Mouse (Mus musculus) embryo, embryonic 11.5 days (tissue): Measurements from ENCODE around the gene Srpr.

ENCODE experiments used
- DNase-seq: peaks from one replicate; pipeline ENCODE4 v3.0.0-alpha.2; 2012; ENCODE audit warnings: low read depth, low spot score

Gene Srpr

GRCm38 (mm10) chr9:35199772-35200471 is at the start of gene Srpr, which contains the start of gene Tirap:
Gene Srpr (plus strand): TSS chr9:35200175.
Gene Tirap (minus strand): TSS chr9:35200291.
- DNase-seq = peak; percentile 78

- no peak for DNase-seq
These were observed 47.1 kb upstream of the Srpr start for GRCm38 (mm10) chr9:35152923-35153322.

GRCm38 (mm10) chr9:35156002-35156710 is 43.8 kb upstream of the Srpr start:
- no peak for DNase-seq

GRCm38 (mm10) chr9:35156862-35157261 is 43.1 kb upstream of the Srpr start:
- DNase-seq = no peak

- DNase-seq = no peak
These were observed 41.5 kb upstream of the Srpr start for GRCm38 (mm10) chr9:35158477-35158876.

GRCm38 (mm10) chr9:35160662-35161061 is 39.3 kb upstream of the Srpr start:
- no peak for DNase-seq

GRCm38 (mm10) chr9:35161721-35162120 is 38.3 kb upstream of the Srpr start:
- no peak for DNase-seq

GRCm38 (mm10) chr9:35163011-35163690 is 36.8 kb upstream of the Srpr start:
- no peak for DNase-seq

GRCm38 (mm10) chr9:35164142-35164874 is 35.7 kb upstream of the Srpr start:
- no peak for DNase-seq

- peak; percentile 37 for DNase-seq
These were observed 33.7 kb upstream of the Srpr start for GRCm38 (mm10) chr9:35166144-35166797.

GRCm38 (mm10) chr9:35166798-35167635 is 33.0 kb upstream of the Srpr start:
- DNase-seq = no peak

- no peak for DNase-seq
These were observed 29.9 kb upstream of the Srpr start for GRCm38 (mm10) chr9:35170071-35170470.

- DNase-seq = no peak
These were observed 26.6 kb upstream of the Srpr start for GRCm38 (mm10) chr9:35173331-35173730.

- DNase-seq = peak; percentile 77
These were observed 24.5 kb upstream of the Srpr start, which contains the start of gene Dcps for GRCm38 (mm10) chr9:35175251-35176123. Gene Dcps (minus strand): TSS chr9:35176061.

- no peak for DNase-seq
These were observed 23.8 kb upstream of the Srpr start for GRCm38 (mm10) chr9:35176124-35176659.

- no peak for DNase-seq
These were observed 17.1 kb upstream of the Srpr start for GRCm38 (mm10) chr9:35182832-35183231.

- no peak for DNase-seq
These were observed 16.6 kb upstream of the Srpr start for GRCm38 (mm10) chr9:35183359-35183758.

GRCm38 (mm10) chr9:35186430-35186829 is 13.5 kb upstream of the Srpr start:
- no peak for DNase-seq

- DNase-seq = no peak
These were observed 12.5 kb upstream of the Srpr start for GRCm38 (mm10) chr9:35187351-35187903.
